Mouse (Mus musculus) liver, embryonic 13.5 days (tissue): ENCODE results near the gene Marc1. TPM values are rescaled to one million over a fixed set of nuclear protein-coding genes. Genes with fewer than 3 reads are reported as not detected.

Experiments
- ATAC-seq: fragments of 200-750 bp; cut with Nextera tagmentation; 2 replicates; pipeline ENCODE4 v1.8.0; 2017; ENCODE audit warnings: low read depth, mild to moderate bottlenecking, moderate number of reproducible peaks, moderate library complexity
- DNase-seq: peaks from one replicate; pipeline ENCODE4 v3.0.0; 2022
- H3K27ac ChIP-seq: fragments of 300-500 bp; sonication (generic); 2 replicates; pipeline ENCODE4 v1.5.1; 2015; ENCODE audit warnings: moderate library complexity, mild to moderate bottlenecking, inconsistent platforms
- H3K27me3 ChIP-seq: fragments of 300-500 bp; sonication (generic); 2 replicates; pipeline ENCODE4 v1.6.1; 2015; ENCODE audit warnings: mild to moderate bottlenecking, inconsistent platforms
- H3K36me3 ChIP-seq: fragments of 300-500 bp; sonication (generic); 2 replicates; pipeline ENCODE4 v1.6.1; 2015; ENCODE audit warnings: mild to moderate bottlenecking, inconsistent platforms
- H3K4me1 ChIP-seq: fragments of 300-500 bp; sonication (generic); replicated peaks from 2 replicates; pipeline ENCODE4 v1.6.1; 2015; ENCODE audit warnings: inconsistent platforms
- H3K4me2 ChIP-seq: fragments of 300-500 bp; sonication (generic); 2 replicates; pipeline ENCODE4 v1.6.1; 2015; ENCODE audit warnings: inconsistent platforms, mild to moderate bottlenecking, moderate library complexity
- H3K4me3 ChIP-seq: fragments of 300-500 bp; sonication (generic); replicated peaks from 2 replicates; pipeline ENCODE4 v1.5.1; 2015; ENCODE audit warnings: mild to moderate bottlenecking, inconsistent platforms
- H3K9ac ChIP-seq: fragments of 300-500 bp; sonication (generic); 2 replicates; pipeline ENCODE4 v1.6.1; 2015; ENCODE audit warnings: mild to moderate bottlenecking, inconsistent platforms
- H3K9me3 ChIP-seq: fragments of 300-500 bp; sonication (generic); replicated peaks from 2 replicates; pipeline ENCODE4 v1.6.1; 2016; ENCODE audit warnings: inconsistent platforms
- WGBS: fragments of 180-500 bp; shearing (Covaris S2); methylation state at CpG from one replicate; pipeline ENCODE4 v1.1.7; 2015; ENCODE audit not compliant: insufficient replicate concordance; 5-methylcytosine and 5-hydroxymethylcytosine counted together
- microRNA counts: library from miRNA; unstranded; fragments of <30 nt; microRNA quantifications from one replicate; lab custom pipeline; 2016
- microRNA-seq: library from miRNA; unstranded; fragments of <30 nt; microRNA quantifications from one replicate; pipeline ENCODE4, GENCODE M21; 2016
- polyA plus RNA-seq: library from polyadenylated mRNA; unstranded; fragments of >200 nt; fragmentation: Nextera tagmentation; extraction: Ambion mirVana; gene quantifications from 2 replicates; pipeline ENCODE4 v1.2.1, GENCODE M21; 2015

Marc1 gene
- polyA plus RNA-seq, 1 experiment from 2014 or later: 13.4 TPM

DNA sequence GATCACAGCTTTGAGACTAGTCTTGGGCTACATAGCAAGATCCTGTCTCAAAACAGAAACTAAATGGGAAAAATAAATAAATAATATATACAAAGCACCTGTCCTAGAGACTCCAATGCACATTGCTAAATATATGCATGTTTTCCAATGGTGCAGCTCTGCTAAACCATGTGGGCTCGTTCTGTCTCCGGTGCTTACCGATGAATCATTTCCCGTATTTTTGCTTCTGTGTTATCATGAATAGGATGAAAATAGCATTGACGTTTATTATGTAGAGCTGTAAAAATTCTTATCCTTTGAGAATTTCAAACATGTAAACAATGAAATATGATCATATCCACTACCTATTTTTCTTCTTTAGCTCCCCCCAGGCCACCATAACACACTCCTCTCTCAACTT is 58.4 kb downstream of the Marc1 start:
- Histone ChIP-seq H3K27me3 (no peaks in the 10 kb centered on the region), H3K9ac (no peak overlapping the region), H3K27ac (no peak overlapping the region), H3K4me1 (no peaks in the 10 kb centered on the region), H3K4me2 (no peak overlapping the region), H3K4me3 (no peak overlapping the region), H3K36me3 (no peaks in the 10 kb centered on the region), H3K9me3 (no peaks in the 10 kb centered on the region)
- DNase-seq (no peak), ATAC-seq (no peak)
- WGBS: 69% methylated on average over 5 of the region's 5 CpGs

DNA sequence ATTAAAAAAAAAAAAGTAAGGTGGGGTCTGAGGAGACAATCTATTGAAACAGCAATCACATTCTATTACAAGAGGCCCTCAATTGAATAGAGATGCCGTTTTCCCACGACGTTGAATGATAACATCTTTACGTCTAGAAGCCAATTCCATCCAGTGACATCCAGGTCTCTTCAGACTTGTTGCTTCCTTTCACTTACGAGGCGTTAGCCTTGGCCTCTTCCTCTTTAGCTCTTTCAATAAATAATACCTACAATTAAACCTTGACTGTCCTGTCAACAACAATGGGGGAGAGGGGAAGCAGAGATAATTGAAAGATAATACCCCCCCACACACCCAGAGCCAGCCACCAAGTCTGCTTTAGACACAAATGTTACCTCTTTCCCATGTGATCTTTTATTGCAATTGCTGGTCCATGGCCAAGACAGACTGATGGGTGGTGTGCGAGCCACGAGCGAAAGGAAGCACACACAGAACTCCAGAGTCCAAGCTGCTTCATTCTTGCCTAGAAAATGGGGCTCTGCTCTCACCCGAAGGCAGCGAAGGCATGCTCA is 60.9 kb downstream of the Marc1 start:
- no peak overlapping the region for H3K27ac ChIP-seq
- H3K4me2 ChIP-seq: no peak overlapping the region
- DNase-seq: no peak
- H3K9me3 ChIP-seq: no peaks in the 10 kb centered on the region
- no peaks in the 10 kb centered on the region for H3K4me1 ChIP-seq
- H3K4me3 ChIP-seq: no peak overlapping the region
- no peak for ATAC-seq
- H3K36me3 ChIP-seq: no peaks in the 10 kb centered on the region
- no peak overlapping the region for H3K9ac ChIP-seq
- 52% methylated on average over 11 of the region's 11 CpGs for WGBS
- H3K27me3 ChIP-seq: no peaks in the 10 kb centered on the region

GRCm38 (mm10) chr1:184748692-184749152 is 62.4 kb downstream of the Marc1 start:
- Histone ChIP-seq H3K4me2 (no peak overlapping the region), H3K36me3 (no peaks in the 10 kb centered on the region), H3K9me3 (no peaks in the 10 kb centered on the region), H3K4me3 (no peak overlapping the region), H3K9ac (no peak overlapping the region), H3K27me3 (no peaks in the 10 kb centered on the region), H3K27ac (no peak overlapping the region), H3K4me1 (no peaks in the 10 kb centered on the region)
- DNase-seq (no peak), ATAC-seq (no peak)
- 56% methylated on average over 14 of the region's 14 CpGs for WGBS

DNA sequence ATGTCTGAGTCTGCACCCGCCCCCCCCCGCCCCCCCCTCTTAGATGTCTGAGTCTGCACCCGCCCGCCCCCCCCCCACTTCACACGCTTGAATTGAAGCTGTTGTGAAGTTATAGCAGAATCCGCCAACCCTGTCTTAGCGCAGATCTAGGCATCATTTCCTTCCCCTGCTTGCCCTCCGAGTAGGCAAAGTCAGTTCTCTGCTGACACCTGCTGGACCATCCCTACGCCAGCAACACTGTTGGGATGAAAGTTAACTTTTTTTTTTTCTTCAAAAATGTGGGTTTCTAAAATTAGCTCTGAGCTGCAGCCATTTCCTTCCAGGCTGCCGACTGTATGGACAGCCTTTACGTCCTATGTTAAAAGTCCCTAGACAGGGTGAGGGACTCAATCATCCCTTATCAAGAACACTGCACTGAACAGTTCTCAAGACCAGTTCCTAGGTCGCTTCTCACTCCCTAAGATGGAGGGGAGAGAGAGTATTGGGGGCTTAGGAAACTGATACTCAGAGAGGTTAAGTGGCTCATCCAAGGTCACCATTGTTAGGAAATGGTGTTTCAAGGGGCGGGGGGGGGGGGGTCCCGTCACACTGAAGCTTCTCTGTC is 73.1 kb downstream of the Marc1 start:
- H3K27me3 ChIP-seq: peaks cover 69% of the 10 kb centered on the region
- H3K4me2 ChIP-seq: no peak overlapping the region
- no peaks in the 10 kb centered on the region for H3K9me3 ChIP-seq
- H3K9ac ChIP-seq: no peak overlapping the region
- ATAC-seq (no peak), DNase-seq (peak; percentile 15)
- H3K27ac ChIP-seq: no peak overlapping the region
- H3K36me3 ChIP-seq: no peaks in the 10 kb centered on the region
- peaks cover 18% of the 10 kb centered on the region for H3K4me1 ChIP-seq
- 2% methylated on average over 13 of the region's 14 CpGs for WGBS
- no peak overlapping the region for H3K4me3 ChIP-seq

DNA sequence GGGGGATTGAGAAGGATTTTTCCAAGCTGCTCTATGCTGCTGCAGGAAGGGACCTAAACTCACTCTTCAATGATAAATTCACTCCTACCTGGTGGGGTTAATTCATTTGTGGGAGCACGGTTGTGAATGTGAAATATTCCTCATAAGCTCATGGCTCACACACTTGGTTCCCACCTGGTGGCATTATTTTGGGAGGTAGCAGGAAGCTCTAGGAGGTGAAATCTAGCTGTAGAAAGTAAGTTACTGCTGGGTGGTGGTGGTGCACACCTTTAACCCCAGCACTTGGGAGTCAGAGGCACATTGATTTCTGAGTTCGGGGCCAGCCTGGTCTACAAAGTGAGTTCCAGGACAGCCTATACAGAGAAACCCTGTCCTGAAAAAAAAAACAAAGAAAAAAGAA is 73.9 kb downstream of the Marc1 start:
- ATAC-seq (no peak), DNase-seq (no peak)
- Histone ChIP-seq H3K4me1 (peaks cover 22% of the 10 kb centered on the region), H3K4me3 (no peak overlapping the region), H3K36me3 (no peaks in the 10 kb centered on the region), H3K9me3 (no peaks in the 10 kb centered on the region), H3K27me3 (peaks cover 76% of the 10 kb centered on the region), H3K4me2 (no peak overlapping the region), H3K9ac (no peak overlapping the region), H3K27ac (no peak overlapping the region)
- 36% methylated on average over 2 of the region's 2 CpGs for WGBS

MicroRNAs within 50 kb of the gene (microRNA counts, 519-probe panel; counts per million panel counts)
- 5,512 counts per million, percentile 64 among the panel's probes with 10 or more counts for microRNA mmu-miR-1981 (lab: Ali Mortazavi, UCI)

Small RNA genes within 50 kb of the gene (microRNA-seq; reads per million reads assigned to microRNA genes)
- 228 reads per million, percentile 59 among the genes with 10 or more reads in this experiment for gene Mir1981

Other genes starting within 250 kb of the Marc1 start
- gene Hlx, start 78.7 kb downstream of the Marc1 start, polyA plus RNA-seq: 8.8 and 9.9 TPM in 2 replicates
- 189 and 193 TPM in 2 replicates for gene Marc2, start 35.1 kb upstream of the Marc1 start, polyA plus RNA-seq
- 1.3 and 1.6 TPM in 2 replicates for gene C130074G19Rik, start 71.9 kb upstream of the Marc1 start, polyA plus RNA-seq
- gene Mark1, start 188.3 kb upstream of the Marc1 start, polyA plus RNA-seq: 0.13 and 0.16 TPM in 2 replicates